Mouse (Mus musculus): ENCODE results near the gene Mbd3l2.
"Not testable (repeated sequence)": the region's sequence is repeated elsewhere in the genome, so short reads cannot be mapped to it uniquely, and the experiment has no call there.

The Mbd3l2 gene

DNA sequence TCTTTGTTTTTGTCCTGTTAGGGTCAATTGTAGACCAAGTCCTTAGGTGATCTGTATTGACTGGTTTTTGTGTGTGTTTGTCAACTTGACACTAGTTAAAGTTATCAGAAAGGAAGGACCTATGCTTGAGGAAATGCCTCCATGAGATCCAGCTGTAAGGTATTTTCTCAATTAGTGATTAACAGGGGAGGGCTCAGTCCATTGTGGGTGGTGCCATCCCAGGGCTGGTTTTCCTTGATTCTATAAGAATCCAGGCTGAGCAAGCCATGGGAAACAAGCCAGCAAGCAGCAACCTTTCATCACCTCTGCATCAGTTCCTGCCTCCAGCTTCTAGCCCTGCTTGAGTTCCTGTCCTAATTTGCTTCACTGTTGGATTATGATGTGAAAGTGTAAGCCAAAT, at the start of gene Mbd3l2:
Gene Mbd3l2, plus strand, starts transcription at position 301 of the 400 bp plus-strand sequence.
- no peak for DNase-seq (ENCODE audit: extremely low read depth, insufficient read length, low spot score)

DNA sequence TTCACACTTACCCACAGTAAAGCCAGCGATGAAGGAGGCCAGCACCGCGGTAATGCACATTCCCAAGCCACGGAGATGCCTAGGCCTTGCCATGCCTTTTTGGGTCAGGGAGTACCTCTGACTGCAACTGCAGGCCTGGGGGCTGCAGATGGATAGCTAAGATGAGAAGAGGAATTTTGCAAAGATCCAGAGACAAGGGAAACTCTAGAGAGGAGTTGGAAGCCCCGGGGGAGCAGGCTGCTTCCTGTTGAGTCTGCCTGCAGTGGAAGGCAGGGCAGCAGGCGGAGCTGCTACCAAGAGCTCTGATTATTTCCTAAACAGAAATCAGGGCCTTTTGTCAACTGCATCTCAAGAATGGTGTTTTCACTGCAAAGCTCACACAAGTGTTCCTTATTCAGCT, 44.7 kb upstream of the Mbd3l2 start:
- DNase-seq (ENCODE audit: extremely low read depth, insufficient read length, low spot score), result peak; percentile 64

DNA sequence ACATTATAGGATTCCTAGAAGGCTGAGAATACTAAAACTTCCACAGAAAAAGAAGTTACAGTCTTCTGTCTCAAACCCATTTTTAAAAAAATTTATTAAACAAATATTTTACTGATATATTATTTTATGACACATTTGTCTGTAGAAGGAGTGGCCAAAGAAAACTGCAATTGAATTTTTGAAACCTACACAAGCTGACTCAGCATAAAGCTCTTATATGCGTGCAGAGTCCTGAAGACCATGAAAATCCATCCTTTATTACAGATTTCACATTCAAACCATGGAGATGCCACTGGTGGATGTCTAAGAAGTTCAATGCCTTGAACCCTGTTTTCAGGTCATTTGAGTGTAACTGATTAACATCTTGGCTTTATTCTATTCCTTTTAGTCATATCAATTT, 30.8 kb upstream of the Mbd3l2 start:
- DNase-seq (ENCODE audit: extremely low read depth, insufficient read length, low spot score), result no peak

DNA sequence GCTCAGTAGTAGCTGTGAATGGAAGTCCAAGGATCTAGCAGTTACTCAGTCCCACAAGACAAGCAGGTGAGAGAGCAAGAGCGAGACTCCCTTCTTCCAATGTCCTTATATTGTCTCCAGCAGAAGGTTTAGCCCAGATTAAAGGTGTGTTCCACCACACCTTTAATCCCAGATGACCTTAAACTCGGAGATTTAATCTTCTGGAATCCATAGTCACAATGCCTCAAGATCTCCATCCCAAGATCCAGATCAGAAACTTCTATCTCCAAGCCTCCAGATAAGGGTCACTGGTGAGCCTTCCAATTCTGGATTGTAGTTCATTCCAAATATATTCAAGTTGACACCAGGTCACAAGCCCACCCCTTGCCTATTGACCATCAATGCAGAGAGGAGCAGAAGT, 27.6 kb upstream of the Mbd3l2 start, which contains the start of gene Naalad2:
Gene Naalad2, minus strand, starts transcription at position 101 of the 400 bp plus-strand sequence.
- DNase-seq (ENCODE audit: extremely low read depth, insufficient read length, low spot score), result not testable (repeated sequence)

DNA sequence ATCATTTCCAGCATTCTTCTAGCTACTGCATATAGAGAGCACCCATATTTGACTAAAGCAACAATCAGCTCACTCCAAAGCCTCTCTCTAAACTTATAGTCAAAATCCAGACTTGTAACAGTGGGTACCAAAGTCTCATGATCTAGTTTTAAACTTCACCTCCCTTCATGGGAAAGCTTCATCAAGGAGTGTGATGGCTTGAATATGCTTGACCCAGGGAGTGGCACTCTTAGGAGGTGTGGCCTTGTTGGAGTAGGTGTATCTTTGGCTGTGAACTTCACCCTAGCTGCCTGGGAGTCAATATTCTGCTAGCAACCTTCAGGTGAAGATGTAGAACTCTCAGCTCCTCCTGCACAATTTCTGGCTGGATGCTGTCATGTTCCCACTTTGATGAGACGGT, 26.3 kb upstream of the Mbd3l2 start, which contains the start of gene Ubtfl1:
Gene Ubtfl1, plus strand, starts transcription at position 301 of the 400 bp plus-strand sequence.
- no peak for DNase-seq (ENCODE audit: extremely low read depth, insufficient read length, low spot score)

DNA sequence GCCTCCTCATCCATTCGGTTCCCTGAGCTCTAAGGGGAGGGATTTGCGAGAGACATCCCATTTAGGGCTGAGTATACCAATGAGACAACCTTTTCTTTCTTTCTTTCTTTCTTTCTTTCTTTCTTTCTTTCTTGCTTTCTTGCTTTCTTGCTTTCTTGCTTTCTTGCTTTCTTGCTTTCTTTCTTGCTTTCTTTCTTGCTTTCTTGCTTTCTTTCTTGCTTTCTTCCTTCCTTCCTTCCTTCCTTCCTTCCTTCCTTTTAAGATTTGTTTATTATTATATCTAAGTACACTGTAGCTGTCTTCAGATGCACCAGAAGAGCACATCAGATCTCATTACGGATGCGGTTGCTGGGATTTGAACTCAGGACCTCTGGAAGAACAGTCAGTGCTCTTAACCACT, 18.1 kb upstream of the Mbd3l2 start:
- not testable (repeated sequence) for DNase-seq (ENCODE audit: extremely low read depth, insufficient read length, low spot score)

DNA sequence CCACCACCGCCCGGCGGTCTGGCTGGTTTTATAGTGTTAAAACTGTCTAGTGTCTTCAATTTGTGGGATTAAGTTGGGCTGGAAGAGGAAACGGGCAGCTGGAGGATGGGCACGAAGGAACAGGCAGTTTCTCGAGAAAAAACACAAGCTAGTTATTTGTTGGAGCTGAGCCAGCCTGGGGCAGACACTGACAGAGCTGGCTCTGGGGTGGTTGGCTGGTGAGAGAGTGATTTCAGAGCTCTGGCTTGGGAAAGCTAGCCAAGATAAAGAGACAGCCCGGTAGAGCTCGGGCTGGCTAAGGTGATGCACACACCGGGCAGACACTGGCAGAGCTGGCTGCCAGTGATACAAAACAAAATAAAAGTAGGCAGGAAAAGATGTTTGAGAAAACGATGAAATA, 1.2 kb downstream of the Mbd3l2 start:
- no peak for DNase-seq (ENCODE audit: extremely low read depth, insufficient read length, low spot score)

DNA sequence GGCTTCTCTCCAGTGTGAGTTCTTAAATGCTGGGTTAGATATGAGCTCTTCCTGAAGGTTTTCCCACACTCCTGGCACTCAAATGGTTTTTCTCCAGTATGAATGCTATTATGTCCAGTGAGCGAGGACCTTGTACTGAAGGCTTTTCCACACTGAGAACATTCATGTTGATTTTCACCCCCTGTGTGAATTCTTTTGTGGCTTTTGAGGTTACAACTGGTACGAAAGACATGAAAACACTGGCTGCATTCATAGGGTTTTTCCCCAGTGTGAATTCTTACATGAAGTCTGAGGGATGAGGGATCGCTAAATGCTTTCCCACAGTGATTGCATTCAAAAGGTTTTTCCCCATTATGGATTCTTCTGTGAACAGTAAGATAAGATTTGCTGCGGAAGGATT, 26.1 kb downstream of the Mbd3l2 start:
- no peak for DNase-seq (ENCODE audit: extremely low read depth, insufficient read length, low spot score)

DNA sequence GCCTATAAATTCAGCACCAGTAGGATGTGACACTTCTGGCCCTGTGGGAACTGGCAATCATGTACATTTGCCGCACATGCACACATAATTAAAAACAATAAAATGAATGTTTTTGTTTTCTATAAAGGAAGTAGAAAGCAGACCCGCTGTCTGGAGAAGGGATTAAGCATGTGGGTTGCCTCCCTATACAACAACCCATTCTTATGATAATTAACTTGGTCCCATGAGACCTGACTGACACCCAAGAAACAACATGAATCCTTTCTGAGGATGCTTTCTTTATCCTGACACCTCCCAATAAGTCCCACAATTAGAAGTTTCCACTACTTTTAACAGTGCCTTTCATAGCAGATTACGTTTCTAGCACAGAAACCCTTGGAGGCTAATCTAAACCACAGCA, 36.9 kb downstream of the Mbd3l2 start:
- no peak for DNase-seq (ENCODE audit: extremely low read depth, insufficient read length, low spot score)

DNA sequence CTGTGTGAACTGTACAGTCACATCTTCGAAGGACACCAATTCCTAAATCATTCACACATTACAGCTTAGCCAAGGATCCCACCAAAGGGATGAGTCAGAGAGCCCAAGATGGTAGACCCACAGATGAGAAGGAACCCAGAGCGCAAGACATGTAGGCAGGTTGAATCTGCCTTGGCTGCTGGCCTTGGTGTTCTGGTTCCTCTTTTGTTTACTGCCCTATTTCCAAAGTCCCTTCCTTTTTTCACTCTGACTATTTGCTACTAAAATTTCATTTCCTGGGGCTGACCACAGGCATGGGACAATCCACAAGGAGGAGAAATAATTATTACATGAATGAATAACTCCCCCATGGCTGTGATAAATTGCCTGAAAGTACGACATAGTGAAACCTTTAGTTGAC, 37.6 kb downstream of the Mbd3l2 start:
- no peak for DNase-seq (ENCODE audit: extremely low read depth, insufficient read length, low spot score)

DNA sequence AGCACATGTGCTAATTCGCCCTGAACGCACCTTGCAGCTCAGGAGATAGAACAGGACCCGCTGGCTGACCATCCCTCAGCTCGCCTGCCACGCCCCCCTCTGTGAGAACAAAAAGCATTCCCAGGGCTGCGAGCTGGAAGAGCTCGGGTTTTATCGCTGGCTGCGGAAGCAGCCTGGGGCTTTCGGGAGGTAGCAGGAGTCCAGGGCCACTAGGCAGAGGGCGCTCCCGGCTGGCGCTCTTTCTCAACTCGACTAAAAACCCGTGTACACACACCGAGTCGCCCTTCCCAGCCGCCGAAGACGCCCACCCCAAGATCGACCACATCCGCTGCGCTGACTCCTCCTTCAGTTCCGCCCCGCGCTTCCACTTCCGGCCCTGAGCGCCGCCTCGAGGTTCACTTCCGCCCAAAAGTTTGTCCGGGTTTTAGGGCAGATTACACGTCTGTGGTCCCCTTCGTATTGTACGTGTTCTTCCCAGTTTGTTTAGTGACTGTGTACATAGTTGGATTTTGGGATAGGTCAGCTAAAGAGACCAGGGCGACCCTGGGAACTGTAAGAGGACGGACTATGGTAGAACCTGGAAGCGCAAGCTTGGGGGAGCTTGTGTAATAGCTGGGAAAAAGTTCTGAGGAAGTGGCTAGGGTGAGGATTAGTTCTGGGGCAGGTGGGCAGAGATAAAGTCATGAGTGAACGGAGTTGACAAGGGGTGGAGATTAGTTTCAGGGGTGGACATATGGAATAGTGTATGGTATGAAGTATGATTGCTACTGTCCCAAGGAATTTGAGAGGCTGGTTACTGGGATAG, 43.1 kb downstream of the Mbd3l2 start:
- DNase-seq (ENCODE audit: extremely low read depth, insufficient read length, low spot score), result peak; percentile 81

DNA sequence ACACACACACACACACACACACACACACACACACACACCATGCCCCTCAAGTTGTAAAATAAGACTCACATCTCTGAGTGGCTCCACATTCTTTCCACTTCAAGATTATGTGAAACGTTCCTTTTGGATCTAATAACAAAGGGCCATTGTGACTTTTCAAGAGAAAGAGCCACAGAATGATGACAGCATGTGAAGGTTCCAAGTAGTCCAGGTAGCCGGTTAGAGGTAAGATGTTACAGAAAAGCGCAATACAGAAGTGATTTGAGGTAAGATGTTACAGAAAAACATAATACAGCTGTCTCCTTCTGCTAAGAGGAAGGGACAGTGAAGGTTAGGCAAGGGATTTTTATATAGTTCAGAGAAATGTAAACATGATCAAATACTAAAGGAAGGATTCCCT, 47.7 kb downstream of the Mbd3l2 start, which contains the start of the genes Zfp558 and Mbd3l1:
Gene Zfp558, minus strand, starts transcription at position 101 of the 400 bp plus-strand sequence.
Gene Mbd3l1, plus strand, starts transcription at position 192 of the 400 bp plus-strand sequence.
- DNase-seq (ENCODE audit: extremely low read depth, insufficient read length, low spot score), result no peak
